Mouse (Mus musculus) limb, embryonic 12.5 days (tissue): Measurements from ENCODE around the gene Rgs7. TPM values are rescaled to one million over a fixed set of nuclear protein-coding genes. Genes with fewer than 3 reads are reported as not detected.

Experiments
- ATAC-seq: fragments of 200-750 bp; cut with Nextera tagmentation; 2 replicates; pipeline ENCODE4 v1.8.0; 2017; ENCODE audit warnings: low read depth, moderate TSS enrichment; ENCODE audit not compliant: insufficient number of reproducible peaks, insufficient read depth, low FRiP score, low TSS enrichment
- H3K27ac ChIP-seq: fragments of 300-500 bp; sonication (generic); 2 replicates; pipeline ENCODE4 v1.5.1; 2016; ENCODE audit warnings: mild to moderate bottlenecking, moderate library complexity
- H3K27me3 ChIP-seq: fragments of 300-500 bp; sonication (generic); 2 replicates; pipeline ENCODE4 v1.6.1; 2016; ENCODE audit warnings: mild to moderate bottlenecking, moderate library complexity
- H3K36me3 ChIP-seq: fragments of 300-500 bp; sonication (generic); 2 replicates; pipeline ENCODE4 v1.6.1; 2016; ENCODE audit warnings: mild to moderate bottlenecking, moderate library complexity
- H3K4me1 ChIP-seq: fragments of 300-500 bp; sonication (generic); replicated peaks from 2 replicates; pipeline ENCODE4 v1.6.1; 2016
- H3K4me2 ChIP-seq: fragments of 300-500 bp; sonication (generic); 2 replicates; pipeline ENCODE4 v1.6.1; 2016; ENCODE audit warnings: mild to moderate bottlenecking, moderate library complexity
- H3K4me3 ChIP-seq: fragments of 300-500 bp; sonication (generic); replicated peaks from 2 replicates; pipeline ENCODE4 v1.5.1; 2016; ENCODE audit warnings: mild to moderate bottlenecking
- H3K9ac ChIP-seq: fragments of 300-500 bp; sonication (generic); replicated peaks from 2 replicates; pipeline ENCODE4 v1.6.1; 2016; ENCODE audit warnings: mild to moderate bottlenecking, moderate library complexity
- H3K9me3 ChIP-seq: fragments of 300-500 bp; sonication (generic); 2 replicates; pipeline ENCODE4 v1.6.1; 2016; ENCODE audit warnings: mild to moderate bottlenecking, moderate library complexity
- WGBS: fragments of 180-500 bp; shearing (Covaris S2); methylation state at CpG from one replicate; pipeline ENCODE4 v1.1.7; 2016; 5-methylcytosine and 5-hydroxymethylcytosine counted together
- polyA plus RNA-seq: library from polyadenylated mRNA; unstranded; fragments of >200 nt; fragmentation: Nextera tagmentation; extraction: Ambion mirVana; gene quantifications from 2 replicates; pipeline ENCODE4 v1.2.1, GENCODE M21; 2016

Gene Rgs7
- polyA plus RNA-seq, 1 experiment from 2014 or later: 0.50 TPM

- Histone ChIP-seq H3K4me3 (no peak overlapping the region), H3K9me3 (no peaks in the 10 kb centered on the region), H3K27me3 (no peaks in the 10 kb centered on the region), H3K4me2 (no peak overlapping the region), H3K36me3 (no peaks in the 10 kb centered on the region), H3K27ac (no peak overlapping the region), H3K4me1 (peaks cover 9% of the 10 kb centered on the region), H3K9ac (no peak overlapping the region)
- 79% methylated on average over 7 of the region's 7 CpGs for WGBS
- no peak for ATAC-seq
Observed at GRCm38 (mm10) chr1:175025781-175026309, 466.5 kb downstream of the Rgs7 start.

- H3K36me3 ChIP-seq: no peaks in the 10 kb centered on the region
- no peak overlapping the region for H3K9ac ChIP-seq
- H3K27me3 ChIP-seq: no peaks in the 10 kb centered on the region
- H3K4me3 ChIP-seq: no peak overlapping the region
- H3K4me2 ChIP-seq: no peak overlapping the region
- peaks cover 9% of the 10 kb centered on the region for H3K4me1 ChIP-seq
- 68% methylated on average over 1 of the region's 1 CpGs for WGBS
- ATAC-seq: no peak
- no peak overlapping the region for H3K27ac ChIP-seq
- no peaks in the 10 kb centered on the region for H3K9me3 ChIP-seq
Observed at GRCm38 (mm10) chr1:175024136-175024535, 468.2 kb downstream of the Rgs7 start.

Other genes with a start within 250 kb of the Rgs7 start
- 0.22 and 0.26 TPM in 2 replicates for gene Kmo, start 127.9 kb upstream of the Rgs7 start, polyA plus RNA-seq
- gene Fh1, start 133.1 kb upstream of the Rgs7 start, polyA plus RNA-seq: 94.9 and 97.2 TPM in 2 replicates
- 7.4 and 8.2 TPM in 2 replicates for gene Opn3, start 200.3 kb upstream of the Rgs7 start, polyA plus RNA-seq
- gene Chml, start 200.4 kb upstream of the Rgs7 start, polyA plus RNA-seq: 3.4 and 3.9 TPM in 2 replicates
- not detected in 2 replicates for gene Wdr64, start 206.1 kb upstream of the Rgs7 start, polyA plus RNA-seq